Mouse (Mus musculus) forebrain, postnatal 0 days (tissue): Measurements from ENCODE around the gene Lcorl. TPM values are rescaled to one million over a fixed set of nuclear protein-coding genes. Genes with fewer than 3 reads are reported as not detected.
"Not testable (repeated sequence)": the region's sequence is repeated elsewhere in the genome, so short reads cannot be mapped to it uniquely, and the experiment has no call there.

Experiments used
- ATAC-seq: fragments of 200-750 bp; cut with Nextera tagmentation; 2 replicates; pipeline ENCODE4 v1.8.0; 2017; ENCODE audit warnings: mild to moderate bottlenecking, moderate library complexity
- DNase-seq: peaks from one replicate; pipeline ENCODE4 v3.0.0-alpha.2; 2015
- H3K27ac ChIP-seq: fragments of 300-500 bp; sonication (generic); 2 replicates; pipeline ENCODE4 v1.5.1; 2014; ENCODE audit warnings: low read depth, mild to moderate bottlenecking, antibody characterized with exemption, low read length, moderate library complexity, mixed read lengths
- H3K27me3 ChIP-seq: fragments of 300-500 bp; sonication (generic); 2 replicates; pipeline ENCODE4 v1.6.1; 2014; ENCODE audit warnings: mild to moderate bottlenecking, low read length, mixed read lengths; ENCODE audit not compliant: insufficient read depth
- H3K36me3 ChIP-seq: fragments of 300-500 bp; sonication (generic); 2 replicates; pipeline ENCODE4 v1.6.1; 2014; ENCODE audit warnings: mild to moderate bottlenecking, moderate library complexity; ENCODE audit not compliant: insufficient read depth
- H3K4me1 ChIP-seq: fragments of 300-500 bp; sonication (generic); 2 replicates; pipeline ENCODE4 v1.6.1; 2014; ENCODE audit warnings: antibody characterized with exemption; ENCODE audit not compliant: insufficient read depth
- H3K4me2 ChIP-seq: fragments of 300-500 bp; sonication (generic); 2 replicates; pipeline ENCODE4 v1.6.1; 2014; ENCODE audit warnings: low read depth, mild to moderate bottlenecking, moderate library complexity
- H3K4me3 ChIP-seq: fragments of 300-500 bp; sonication (generic); 2 replicates; pipeline ENCODE4 v1.5.1; 2014; ENCODE audit warnings: low read depth, low read length, mixed read lengths
- H3K9ac ChIP-seq: fragments of 300-500 bp; sonication (generic); 2 replicates; pipeline ENCODE4 v1.6.1; 2014; ENCODE audit warnings: mild to moderate bottlenecking
- H3K9me3 ChIP-seq: fragments of 300-500 bp; sonication (generic); 2 replicates; pipeline ENCODE4 v1.6.1; 2016; ENCODE audit warnings: low read length
- CTCF ChIP-seq: sonication (generic); IDR thresholded peaks from 2 replicates; pipeline ENCODE4 v1.5.1; 2016; ENCODE audit warnings: antibody characterized with exemption, control low read depth, low read depth
- WGBS: fragments of 180-500 bp; shearing (Covaris S2); extraction: QIAGEN DNeasy Blood & Tissue Kit; methylation state at CpG from one replicate; pipeline ENCODE4 v1.1.7; 2014; 5-methylcytosine and 5-hydroxymethylcytosine counted together
- polyA plus RNA-seq: library from polyadenylated mRNA; unstranded; fragments of >200 nt; fragmentation: Nextera tagmentation; extraction: Ambion mirVana; gene quantifications from 2 replicates; pipeline ENCODE4 v1.2.1, GENCODE M21; 2015
- total RNA-seq: library from RNA; depleted of rRNA; stranded (reverse); fragments of >200 nt; gene quantifications from 2 replicates; pipeline ENCODE4 v1.2.3, GENCODE M21; 2014; rRNA removed

The Lcorl gene
- total and polyA plus RNA-seq, 2 experiments from 2014 or later, result 60.4 to 81.4 TPM

- Histone ChIP-seq H3K4me1 (no peaks in the 10 kb centered on the region; the same call in 1 of the 2 replicates), H3K9me3 (no peaks in the 10 kb centered on the region), H3K27me3 (no peaks in the 10 kb centered on the region), H3K4me3 (peak overlapping the region; percentile 73), H3K27ac (no peak overlapping the region; the same call in 1 of the 2 replicates), H3K4me2 (peak overlapping the region; percentile 99), H3K36me3 (no peaks in the 10 kb centered on the region), H3K9ac (peak overlapping the region; percentile 60)
- under 1% methylated on average over 3 of the region's 3 CpGs for WGBS
- ATAC-seq (no peak), DNase-seq (no peak)
- TF ChIP-seq CTCF, result no peak
Measured at GRCm38 (mm10) chr5:45668831-45669230, 188.6 kb downstream of the Lcorl start.

GRCm38 (mm10) chr5:45668324-45668723 lies 189.1 kb downstream of the Lcorl start:
- H3K4me1 ChIP-seq, result no peaks in the 10 kb centered on the region; the same call in 1 of the 2 replicates
- H3K4me2 ChIP-seq, result peak overlapping the region; percentile 99; the same call in 1 of the 2 replicates
- no peak for ATAC-seq
- no peak overlapping the region for H3K27ac ChIP-seq
- 7% methylated on average over 3 of the region's 3 CpGs for WGBS
- peak; percentile 54 for DNase-seq
- no peaks in the 10 kb centered on the region for H3K27me3 ChIP-seq
- no peaks in the 10 kb centered on the region for H3K36me3 ChIP-seq
- H3K4me3 ChIP-seq, result 0 out of 2 replicates have a peak overlapping the region, but pooled peaks have one; percentile 73
- H3K9ac ChIP-seq, result no peak overlapping the region
- H3K9me3 ChIP-seq, result no peaks in the 10 kb centered on the region
- peak; percentile 64 for TF ChIP-seq CTCF

- WGBS, result 97% methylated on average over 13 of the region's 13 CpGs
- not testable (repeated sequence) for H3K4me1 ChIP-seq, H3K36me3 ChIP-seq, H3K9ac ChIP-seq, H3K4me3 ChIP-seq, ATAC-seq, H3K27ac ChIP-seq, H3K27me3 ChIP-seq, DNase-seq, H3K9me3 ChIP-seq, H3K4me2 ChIP-seq
Measured at GRCm38 (mm10) chr5:45658406-45658805, 199.0 kb downstream of the Lcorl start.

- ATAC-seq (no peak), DNase-seq (no peak)
- no peaks in the 10 kb centered on the region for H3K36me3 ChIP-seq
- no peak overlapping the region for H3K27ac ChIP-seq
- no peaks in the 10 kb centered on the region for H3K4me1 ChIP-seq
- H3K27me3 ChIP-seq, result no peaks in the 10 kb centered on the region
- WGBS, result 95% methylated on average over 2 of the region's 2 CpGs
- no peak overlapping the region for H3K4me3 ChIP-seq
- H3K4me2 ChIP-seq, result no peak overlapping the region
- no peaks in the 10 kb centered on the region for H3K9me3 ChIP-seq
- no peak overlapping the region for H3K9ac ChIP-seq
- no peak for TF ChIP-seq CTCF
Measured at GRCm38 (mm10) chr5:45651026-45651703, 206.2 kb downstream of the Lcorl start.

Other genes starting within 250 kb of the Lcorl start
- 8.5 and 8.9 TPM in 2 replicates for gene Fam184b, start 218.0 kb downstream of the Lcorl start, total RNA-seq
- 5.7 and 8.0 TPM in 2 replicates for gene Fam184b, start 218.0 kb downstream of the Lcorl start, polyA plus RNA-seq
- gene Ncapg, start 187.7 kb downstream of the Lcorl start, total RNA-seq, result 3.8 and 5.7 TPM in 2 replicates
- 3.5 and 4.4 TPM in 2 replicates for gene Ncapg, start 187.7 kb downstream of the Lcorl start, polyA plus RNA-seq